Mouse (Mus musculus): ENCODE measurements around the gene Coq9. TPM values are rescaled to one million over a fixed set of nuclear protein-coding genes. Genes with fewer than 3 reads are reported as not detected.

Gene Coq9
- polyA plus RNA-seq, 1 experiment from 2014 or later: 59.6 TPM

DNA sequence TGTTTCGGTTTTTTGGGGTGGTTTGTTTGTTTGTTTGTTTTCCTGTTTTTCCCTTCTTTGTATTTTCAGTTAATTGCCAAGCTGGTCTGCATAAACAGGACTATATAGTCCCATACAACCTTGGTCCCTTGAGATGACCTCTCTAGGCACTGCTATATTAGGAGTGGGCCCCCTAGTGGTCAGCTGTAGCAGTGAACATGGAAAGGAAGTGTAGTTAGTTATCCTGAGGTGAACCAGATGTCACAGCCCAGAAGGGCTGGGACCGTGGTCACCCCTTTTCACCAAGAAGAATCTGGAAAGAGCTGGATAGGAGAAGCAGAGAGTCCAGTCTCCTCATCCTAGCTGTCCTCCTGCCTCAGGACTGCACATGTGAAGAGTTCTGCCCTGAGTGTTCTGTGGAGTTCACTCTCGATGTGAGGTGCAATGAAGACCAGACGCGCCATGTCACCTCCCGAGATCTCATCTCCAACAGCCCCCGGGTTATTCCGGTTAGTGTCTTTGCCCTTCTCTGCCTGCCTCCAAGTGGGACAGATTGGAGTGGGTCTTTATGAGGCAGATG is 23.3 kb downstream of the Coq9 start:
- Histone ChIP-seq H3K27ac (replicated peaks) (no peak overlapping the region), H3K9ac (no peak overlapping the region), H3K4me2 (no peak overlapping the region), H3K4me1 (replicated peaks) (peaks cover 19% of the 10 kb centered on the region), H3K27me3 (no peaks in the 10 kb centered on the region), H3K36me3 (peaks cover 48% of the 10 kb centered on the region), H3K4me3 (no peak overlapping the region), H3K9me3 (no peaks in the 10 kb centered on the region)
- no peak for ATAC-seq (ENCODE audit: low FRiP score, low read depth)
- WGBS: 75% methylated on average over 8 of the region's 8 CpGs

DNA sequence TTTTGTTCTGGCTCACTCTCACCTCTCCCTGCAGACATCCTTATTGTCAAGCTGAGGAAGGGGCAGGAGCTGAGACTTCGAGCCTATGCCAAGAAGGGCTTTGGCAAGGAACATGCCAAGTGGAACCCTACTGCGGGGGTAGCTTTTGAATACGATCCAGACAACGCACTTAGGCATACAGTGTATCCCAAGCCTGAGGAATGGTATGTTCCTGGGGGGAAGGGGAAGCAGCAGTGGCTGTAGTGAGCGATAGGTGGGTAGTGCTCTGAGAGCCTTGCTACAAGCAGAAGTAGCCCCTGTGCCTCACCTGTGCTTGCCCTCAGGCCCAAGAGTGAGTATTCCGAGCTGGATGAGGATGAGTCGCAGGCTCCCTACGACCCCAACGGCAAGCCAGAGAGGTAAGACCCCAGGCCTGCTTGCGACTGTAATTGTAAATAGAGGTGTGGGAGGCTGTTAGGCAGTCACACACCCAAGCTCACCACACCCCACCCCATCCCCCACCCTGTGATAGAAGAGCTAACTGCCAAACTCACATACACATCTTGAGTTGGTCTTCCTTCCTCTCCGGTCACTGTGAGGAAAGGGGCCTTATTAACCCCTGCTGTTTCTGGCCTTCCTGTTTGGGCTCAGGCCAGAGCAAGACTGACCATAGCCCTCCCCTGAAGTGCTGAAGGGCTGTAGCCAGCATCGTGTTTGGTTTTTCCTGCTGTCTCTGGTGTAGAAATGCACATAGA is 24.5 kb downstream of the Coq9 start:
- Histone ChIP-seq H3K9me3 (no peaks in the 10 kb centered on the region), H3K4me1 (replicated peaks) (peaks cover 19% of the 10 kb centered on the region), H3K36me3 (peaks cover 51% of the 10 kb centered on the region), H3K4me3 (no peak overlapping the region), H3K9ac (no peak overlapping the region), H3K27me3 (no peaks in the 10 kb centered on the region), H3K4me2 (no peak overlapping the region), H3K27ac (replicated peaks) (no peak overlapping the region)
- 90% methylated on average over 12 of the region's 12 CpGs for WGBS
- ATAC-seq (ENCODE audit: low FRiP score, low read depth): no peak

DNA sequence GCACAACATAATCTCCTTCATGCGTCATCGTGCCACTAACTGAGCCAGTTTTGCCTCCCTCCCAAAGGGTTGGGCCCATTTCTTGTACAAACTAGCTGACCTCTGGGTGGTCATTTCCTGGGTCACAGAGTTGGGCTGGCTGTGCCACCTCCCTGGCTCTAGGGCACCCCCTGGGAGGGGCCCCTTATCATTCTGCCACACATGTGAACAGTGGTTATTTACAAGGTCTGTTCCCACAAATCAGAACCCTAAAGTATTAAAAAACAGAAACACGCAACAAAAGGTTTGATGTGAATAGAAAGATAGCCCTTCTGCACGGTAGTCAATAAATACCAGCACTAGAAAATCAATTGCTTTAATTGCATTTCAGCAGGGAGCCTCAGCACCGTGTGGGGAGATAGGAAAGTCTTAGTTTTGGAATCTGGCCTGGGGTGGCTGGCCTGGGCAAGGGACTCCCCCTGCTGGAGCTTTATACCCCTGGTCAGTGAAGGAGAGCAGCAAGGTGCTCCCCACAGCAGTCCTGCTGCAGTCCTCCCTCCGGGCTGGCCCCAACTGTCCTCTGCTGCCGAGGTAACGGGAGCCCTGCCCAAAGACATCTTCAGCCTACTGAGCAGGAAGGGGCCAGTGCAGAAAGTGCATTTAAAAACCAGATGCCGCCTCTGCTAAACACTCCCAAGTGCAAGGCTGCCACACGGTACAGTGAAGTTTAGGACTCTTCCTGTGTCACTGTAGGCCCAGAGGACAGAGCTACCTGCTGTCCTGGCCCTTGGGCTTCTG is 26.0 kb downstream of the Coq9 start:
- H3K4me1 ChIP-seq (replicated peaks): peaks cover 21% of the 10 kb centered on the region
- WGBS: 70% methylated on average over 10 of the region's 10 CpGs
- no peak overlapping the region for H3K27ac ChIP-seq (replicated peaks)
- no peaks in the 10 kb centered on the region for H3K9me3 ChIP-seq
- H3K4me2 ChIP-seq: no peak overlapping the region
- no peak for ATAC-seq (ENCODE audit: low FRiP score, low read depth)
- H3K9ac ChIP-seq: no peak overlapping the region
- H3K27me3 ChIP-seq: no peaks in the 10 kb centered on the region
- peaks cover 51% of the 10 kb centered on the region for H3K36me3 ChIP-seq
- no peak overlapping the region for H3K4me3 ChIP-seq

DNA sequence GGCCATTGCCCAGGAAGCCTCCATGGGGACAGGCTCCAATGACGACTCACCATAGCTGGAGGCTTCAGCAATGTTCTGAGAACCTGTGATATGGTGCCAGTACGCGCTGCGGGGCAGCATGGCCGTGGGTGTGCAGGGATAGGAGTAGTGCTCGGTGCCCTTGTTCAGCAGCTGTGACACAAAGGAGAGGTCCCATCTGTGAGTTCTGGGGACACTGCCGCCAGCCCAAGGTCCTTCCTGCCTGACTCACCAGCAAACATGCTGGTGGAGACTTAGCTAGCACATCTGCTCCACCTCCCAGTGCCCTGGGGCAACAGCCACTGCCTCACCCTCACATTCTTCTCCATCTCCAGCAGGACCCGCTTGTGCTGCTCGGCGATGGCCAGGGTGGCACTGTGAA is 27.2 kb downstream of the Coq9 start:
- Histone ChIP-seq H3K9ac (no peak overlapping the region), H3K4me3 (no peak overlapping the region), H3K27ac (replicated peaks) (no peak overlapping the region), H3K27me3 (no peaks in the 10 kb centered on the region), H3K36me3 (peaks cover 47% of the 10 kb centered on the region), H3K4me1 (replicated peaks) (peaks cover 25% of the 10 kb centered on the region), H3K9me3 (no peaks in the 10 kb centered on the region), H3K4me2 (no peak overlapping the region)
- ATAC-seq (ENCODE audit: low FRiP score, low read depth): no peak
- WGBS: 69% methylated on average over 10 of the region's 10 CpGs

DNA sequence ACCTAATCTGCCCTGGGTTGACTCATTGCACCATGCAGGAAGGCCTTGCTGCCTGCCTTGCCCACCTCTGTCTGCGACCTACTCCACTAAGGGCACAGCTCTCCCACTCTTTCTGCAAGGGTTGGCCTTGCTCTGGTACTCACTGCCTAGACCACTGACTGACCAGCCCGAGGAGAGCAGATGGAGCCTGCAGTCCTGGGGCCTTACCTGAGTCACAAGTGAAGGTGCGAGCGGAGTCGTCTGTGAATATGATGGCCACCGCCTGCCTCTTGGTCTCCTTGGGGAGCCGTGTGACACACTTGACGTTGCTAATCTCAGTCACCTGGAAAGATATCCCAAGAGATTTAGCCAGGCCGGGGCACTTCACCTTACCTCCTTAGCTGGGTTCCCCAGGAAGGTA is 28.8 kb downstream of the Coq9 start:
- Histone ChIP-seq H3K27me3 (no peaks in the 10 kb centered on the region), H3K36me3 (peaks cover 42% of the 10 kb centered on the region), H3K4me1 (replicated peaks) (peaks cover 34% of the 10 kb centered on the region), H3K4me3 (no peak overlapping the region), H3K9me3 (no peaks in the 10 kb centered on the region), H3K4me2 (no peak overlapping the region), H3K9ac (no peak overlapping the region), H3K27ac (replicated peaks) (no peak overlapping the region)
- 89% methylated on average over 9 of the region's 9 CpGs for whole genome bisulfite sequencing
- ATAC-seq (ENCODE audit: low FRiP score, low read depth): no peak

DNA sequence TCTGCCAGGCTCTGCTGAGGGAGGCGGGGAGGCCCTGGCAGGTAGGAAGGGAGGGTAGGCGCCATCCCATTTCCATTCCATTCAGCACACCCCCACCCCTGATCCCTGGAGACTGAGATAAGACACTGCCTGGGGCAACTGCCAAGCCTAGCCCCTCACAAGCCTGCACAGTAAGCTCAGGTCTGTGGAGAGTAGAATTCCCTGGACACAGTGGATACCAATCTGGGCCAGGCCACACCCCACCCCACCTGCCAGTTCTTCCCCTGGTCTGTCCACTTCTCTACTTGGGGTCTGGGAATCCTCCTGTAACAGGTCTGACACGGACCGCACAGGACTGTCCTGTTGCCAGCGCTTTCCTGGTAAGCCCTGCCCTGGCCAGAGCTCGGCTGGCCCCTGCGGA is 31.0 kb downstream of the Coq9 start:
- Histone ChIP-seq H3K27me3 (peaks cover 3% of the 10 kb centered on the region; the same call in 1 of the 2 replicates), H3K9me3 (no peaks in the 10 kb centered on the region), H3K4me1 (replicated peaks) (peaks cover 43% of the 10 kb centered on the region), H3K4me2 (peak overlapping the region; percentile 73), H3K9ac (peak overlapping the region; percentile 73), H3K36me3 (peaks cover 25% of the 10 kb centered on the region), H3K4me3 (peak overlapping the region; percentile 68), H3K27ac (replicated peaks) (no peak overlapping the region)
- WGBS: 57% methylated on average over 7 of the region's 7 CpGs
- no peak for ATAC-seq (ENCODE audit: low FRiP score, low read depth)

DNA sequence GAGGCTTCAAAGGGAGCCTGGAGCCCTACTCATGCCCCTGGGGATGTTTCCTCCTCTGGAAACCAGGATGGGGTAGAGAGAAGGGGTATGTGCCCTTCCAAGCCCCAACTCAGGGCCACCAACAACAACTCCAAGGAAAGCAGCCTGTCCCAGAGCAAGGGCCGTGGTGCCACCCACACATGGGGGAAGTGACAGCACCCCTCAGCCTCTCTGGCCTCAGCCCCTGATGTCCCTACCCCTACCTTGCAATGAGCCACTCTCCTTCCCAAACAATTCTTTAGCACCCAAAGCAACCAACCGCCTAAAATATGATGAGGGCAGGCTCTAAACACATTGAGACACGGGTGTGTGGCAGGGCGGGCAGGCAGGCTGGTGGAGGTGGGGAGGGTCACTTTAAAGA is 31.9 kb downstream of the Coq9 start:
- peaks cover 51% of the 10 kb centered on the region for H3K4me1 ChIP-seq (replicated peaks)
- H3K36me3 ChIP-seq: peaks cover 17% of the 10 kb centered on the region
- WGBS: 12% methylated on average over 4 of the region's 4 CpGs
- no peaks in the 10 kb centered on the region for H3K9me3 ChIP-seq
- peak overlapping the region; percentile 82 for H3K27ac ChIP-seq (replicated peaks)
- peak overlapping the region; percentile 73 for H3K4me2 ChIP-seq
- ATAC-seq (ENCODE audit: low FRiP score, low read depth): no peak
- peak overlapping the region; percentile 68 for H3K4me3 ChIP-seq
- peak overlapping the region; percentile 73 for H3K9ac ChIP-seq
- H3K27me3 ChIP-seq: peaks cover 12% of the 10 kb centered on the region; the same call in 1 of the 2 replicates

DNA sequence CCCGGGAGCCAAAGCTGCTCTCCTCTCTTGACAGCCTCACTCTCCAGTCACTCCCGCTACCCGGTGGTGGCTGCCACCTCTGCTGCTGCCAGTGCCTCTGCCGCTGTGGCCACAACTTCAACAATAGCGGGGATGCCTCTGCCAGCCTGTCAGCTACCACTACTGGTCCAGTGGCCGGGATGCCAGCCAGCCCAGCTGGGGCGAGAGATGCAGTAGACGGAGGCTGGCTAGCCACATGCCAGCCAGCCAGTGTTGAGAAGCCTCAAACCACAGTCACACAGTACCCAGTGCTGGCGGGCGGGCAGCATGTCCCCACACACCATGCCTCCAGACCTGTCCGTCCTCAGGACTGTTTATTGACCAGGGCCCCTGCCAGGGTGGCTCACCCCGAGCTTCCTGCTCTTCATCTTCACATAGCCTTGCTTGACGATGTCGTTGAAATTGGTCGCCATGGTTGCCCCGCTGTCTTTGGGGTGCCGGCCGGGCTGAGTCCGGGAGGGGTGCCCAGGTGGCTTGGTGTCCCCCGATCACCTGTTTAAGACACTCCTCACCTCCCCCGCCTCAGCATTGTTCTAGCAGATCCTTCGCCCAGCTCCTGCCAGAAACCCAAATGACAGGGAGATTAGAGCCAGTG is 32.5 kb downstream of the Coq9 start:
- Histone ChIP-seq H3K9ac (peak overlapping the region; percentile 73), H3K27me3 (peaks cover 13% of the 10 kb centered on the region; the same call in 1 of the 2 replicates), H3K27ac (replicated peaks) (peak overlapping the region; percentile 82), H3K9me3 (no peaks in the 10 kb centered on the region), H3K4me3 (peak overlapping the region; percentile 68), H3K4me2 (peak overlapping the region; percentile 73), H3K4me1 (replicated peaks) (peaks cover 57% of the 10 kb centered on the region), H3K36me3 (peaks cover 11% of the 10 kb centered on the region)
- ATAC-seq (ENCODE audit: low FRiP score, low read depth): peak; percentile 63
- WGBS: 1% methylated on average over 22 of the region's 22 CpGs

DNA sequence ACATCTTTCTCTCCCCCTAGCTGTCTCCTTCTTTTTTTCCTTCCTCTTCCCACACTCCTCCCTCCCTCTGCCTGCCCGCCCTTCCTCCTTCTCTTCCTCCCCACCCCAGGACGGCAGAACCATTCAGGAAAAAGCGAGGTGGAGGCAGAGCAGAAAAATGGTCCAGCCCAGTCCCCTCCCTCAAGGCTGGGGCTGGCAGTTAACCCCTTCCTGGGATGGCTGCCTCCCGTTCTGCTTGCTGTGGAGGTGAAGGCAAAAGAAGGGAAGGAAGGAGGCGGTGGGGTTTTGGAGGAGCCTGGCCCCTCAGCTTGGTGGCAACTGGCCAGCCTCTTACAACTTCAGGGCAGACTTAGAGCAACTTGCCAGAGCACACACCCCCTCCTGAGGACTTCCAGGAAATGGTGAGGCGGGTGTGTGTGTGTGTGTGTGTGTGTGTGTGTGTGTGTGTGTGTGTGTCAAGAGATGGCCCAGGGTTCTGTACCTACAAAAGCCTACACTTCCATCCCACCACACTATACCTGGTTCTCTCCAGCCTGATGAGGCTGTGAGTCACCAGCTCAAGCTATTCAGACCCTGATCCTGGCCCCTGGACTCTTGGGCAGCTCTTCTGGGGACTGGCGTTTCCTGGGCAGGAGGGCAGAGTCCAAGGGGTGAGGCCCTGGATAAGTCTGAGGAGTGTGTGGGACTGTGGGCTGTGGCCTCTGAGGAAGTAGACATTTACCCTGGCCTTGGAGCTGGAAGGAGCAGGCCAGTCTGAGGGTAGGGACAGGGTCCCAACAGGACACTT is 33.2 kb downstream of the Coq9 start:
- Histone ChIP-seq H3K4me1 (replicated peaks) (peaks cover 64% of the 10 kb centered on the region), H3K4me3 (peak overlapping the region; percentile 68), H3K27me3 (peaks cover 13% of the 10 kb centered on the region; the same call in 1 of the 2 replicates), H3K36me3 (peaks cover 4% of the 10 kb centered on the region), H3K9ac (peak overlapping the region; percentile 73), H3K9me3 (no peaks in the 10 kb centered on the region), H3K27ac (replicated peaks) (peak overlapping the region; percentile 82), H3K4me2 (peak overlapping the region; percentile 73)
- 7% methylated on average over 7 of the region's 7 CpGs for WGBS
- ATAC-seq (ENCODE audit: low FRiP score, low read depth): peak; percentile 82

DNA sequence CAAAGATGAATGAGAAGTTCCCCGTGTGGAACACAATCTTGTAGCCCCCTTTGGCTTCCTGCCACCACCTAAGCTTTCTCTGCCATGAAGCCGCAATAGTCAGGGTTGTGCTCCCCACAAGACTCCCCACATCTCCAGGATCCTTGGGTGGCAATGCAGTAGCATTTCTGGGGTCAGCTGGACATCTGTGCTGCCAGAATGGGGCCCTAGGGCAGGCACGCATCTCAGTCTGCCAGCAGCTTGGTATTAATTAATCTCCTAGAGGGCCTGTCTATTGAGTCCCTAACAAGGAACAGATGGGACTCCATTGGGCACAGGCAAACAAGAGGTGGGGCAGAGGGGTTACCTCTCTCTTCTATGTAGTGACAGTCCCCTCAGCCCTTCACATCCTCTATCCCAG is 34.0 kb downstream of the Coq9 start:
- Histone ChIP-seq H3K9me3 (no peaks in the 10 kb centered on the region), H3K36me3 (no peaks in the 10 kb centered on the region), H3K9ac (no peak overlapping the region), H3K4me1 (replicated peaks) (peaks cover 67% of the 10 kb centered on the region), H3K27ac (replicated peaks) (no peak overlapping the region), H3K4me2 (peak overlapping the region; percentile 73), H3K4me3 (no peak overlapping the region), H3K27me3 (peaks cover 13% of the 10 kb centered on the region; the same call in 1 of the 2 replicates)
- no peak for ATAC-seq (ENCODE audit: low FRiP score, low read depth)
- 22% methylated on average over 3 of the region's 3 CpGs for WGBS

DNA sequence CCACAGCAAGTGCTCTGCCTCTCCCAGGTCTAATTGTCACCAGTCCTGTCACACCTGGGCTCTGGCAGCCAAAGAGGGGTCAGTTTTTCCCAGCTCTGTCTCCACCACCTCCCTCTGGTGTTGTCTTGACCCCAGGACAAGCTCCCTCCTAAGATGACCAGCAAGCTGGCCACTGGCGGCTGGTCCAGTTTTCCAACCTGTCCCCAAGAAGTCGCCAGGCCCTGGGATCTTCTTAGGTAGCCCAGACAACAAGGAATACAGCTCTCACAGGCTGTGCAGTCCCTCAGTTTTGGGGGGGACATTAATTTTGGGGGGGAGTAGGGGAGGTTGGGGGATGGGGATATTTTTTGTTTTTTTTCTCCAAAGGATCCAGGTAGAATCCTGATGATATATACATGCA is 34.5 kb downstream of the Coq9 start:
- 72% methylated on average over 2 of the region's 2 CpGs for WGBS
- H3K4me2 ChIP-seq: no peak overlapping the region
- no peak overlapping the region for H3K4me3 ChIP-seq
- H3K9ac ChIP-seq: no peak overlapping the region
- no peak for ATAC-seq (ENCODE audit: low FRiP score, low read depth)
- no peak overlapping the region for H3K27ac ChIP-seq (replicated peaks)
- peaks cover 67% of the 10 kb centered on the region for H3K4me1 ChIP-seq (replicated peaks)
- H3K9me3 ChIP-seq: no peaks in the 10 kb centered on the region
- peaks cover 13% of the 10 kb centered on the region; the same call in 1 of the 2 replicates for H3K27me3 ChIP-seq
- H3K36me3 ChIP-seq: no peaks in the 10 kb centered on the region

Measured in hindbrain, embryonic 15.5 days (tissue).